Mouse (Mus musculus): ENCODE measurements around the gene Anks1. TPM values are rescaled to one million over a fixed set of nuclear protein-coding genes. Genes with fewer than 3 reads are reported as not detected.

The Anks1 gene
- polyA plus RNA-seq, 1 experiment from 2014 or later: 93.6 TPM

- no peaks in the 10 kb centered on the region for H3K9me3 ChIP-seq
- H3K27me3 ChIP-seq (replicated peaks): no peaks in the 10 kb centered on the region
- H3K27ac ChIP-seq: no peak within 1 kb of the TSS
- WGBS: 1% methylated on average over 55 of the region's 57 CpGs
- H3K9ac ChIP-seq: peak within 1 kb of the TSS; percentile 52
- peaks cover 4% of the 10 kb centered on the region; the same call in 1 of the 2 replicates for H3K4me1 ChIP-seq
- peak within 1 kb of the TSS; percentile 60 for H3K4me3 ChIP-seq
- H3K4me2 ChIP-seq (replicated peaks): peak within 1 kb of the TSS; percentile 100
- ATAC-seq (ENCODE audit: low FRiP score, low read depth): peak; percentile 92
- no peaks in the 10 kb centered on the region for H3K36me3 ChIP-seq
Measured at GRCm38 (mm10) chr17:28080045-28080816, 171.1 kb downstream of the Anks1 start, which contains the start of gene Tcp11. Tcp11 (minus strand) TSS chr17:28080639.

- Histone ChIP-seq H3K9ac (no peak overlapping the region), H3K27ac (no peak overlapping the region), H3K9me3 (no peaks in the 10 kb centered on the region), H3K4me1 (peaks cover 4% of the 10 kb centered on the region; the same call in 1 of the 2 replicates), H3K27me3 (replicated peaks) (no peaks in the 10 kb centered on the region), H3K4me2 (replicated peaks) (peak overlapping the region; percentile 100), H3K36me3 (no peaks in the 10 kb centered on the region), H3K4me3 (peak overlapping the region; percentile 60)
- no peak for ATAC-seq (ENCODE audit: low FRiP score, low read depth)
- 11% methylated on average over 9 of the region's 9 CpGs for WGBS
Measured at GRCm38 (mm10) chr17:28080817-28081165, 171.7 kb downstream of the Anks1 start.

- Histone ChIP-seq H3K4me1 (peaks cover 4% of the 10 kb centered on the region; the same call in 1 of the 2 replicates), H3K27ac (no peak overlapping the region), H3K9ac (no peak overlapping the region), H3K9me3 (no peaks in the 10 kb centered on the region), H3K36me3 (no peaks in the 10 kb centered on the region), H3K27me3 (replicated peaks) (no peaks in the 10 kb centered on the region), H3K4me3 (no peak overlapping the region), H3K4me2 (replicated peaks) (no peak overlapping the region)
- WGBS: 57% methylated on average over 9 of the region's 9 CpGs
- no peak for ATAC-seq (ENCODE audit: low FRiP score, low read depth)
Measured at GRCm38 (mm10) chr17:28081385-28081784, 172.3 kb downstream of the Anks1 start.

DNA sequence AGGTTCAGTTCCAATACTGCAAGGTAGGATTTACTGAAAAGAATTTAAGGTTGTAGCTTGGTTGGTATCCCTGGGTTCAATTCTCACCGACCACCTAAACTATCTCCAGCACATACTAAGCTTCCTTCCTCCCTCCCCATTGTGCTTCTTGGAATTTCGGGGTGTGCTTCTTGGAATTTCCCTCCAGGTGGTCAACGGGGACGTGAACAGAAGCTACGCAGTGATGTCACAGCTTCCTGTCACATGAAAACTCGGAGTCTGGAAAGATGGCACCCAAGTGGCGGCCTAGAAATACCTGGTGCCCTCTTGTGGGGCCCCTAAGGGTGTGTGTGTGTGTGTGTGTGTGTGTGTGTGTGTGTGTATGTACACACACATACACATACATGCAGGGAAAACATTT is 172.8 kb downstream of the Anks1 start:
- Histone ChIP-seq H3K4me2 (replicated peaks) (no peak overlapping the region), H3K4me3 (no peak overlapping the region), H3K4me1 (peaks cover 4% of the 10 kb centered on the region; the same call in 1 of the 2 replicates), H3K36me3 (no peaks in the 10 kb centered on the region), H3K9me3 (no peaks in the 10 kb centered on the region), H3K27me3 (replicated peaks) (no peaks in the 10 kb centered on the region), H3K9ac (no peak overlapping the region), H3K27ac (no peak overlapping the region)
- ATAC-seq (ENCODE audit: low FRiP score, low read depth): no peak
- 92% methylated on average over 7 of the region's 7 CpGs for WGBS

DNA sequence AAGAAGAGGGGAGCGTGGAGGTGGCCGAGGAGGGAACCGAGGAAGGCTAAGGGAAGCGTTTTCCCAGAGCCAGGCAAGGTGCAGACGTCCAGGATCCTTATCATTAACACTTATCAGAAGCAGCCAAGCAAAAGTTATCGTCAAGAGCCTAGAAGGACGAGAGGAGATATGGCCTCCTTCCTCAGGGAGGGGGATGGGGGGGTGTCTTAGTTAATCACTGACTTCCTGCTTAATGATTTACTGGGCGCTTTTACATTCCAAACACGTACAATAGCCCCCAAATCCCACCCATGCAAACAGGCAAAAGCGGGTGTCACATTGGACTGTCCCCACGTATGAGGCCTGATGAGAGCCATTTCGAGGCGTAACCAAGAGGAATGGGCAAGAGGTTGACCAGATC is 173.8 kb downstream of the Anks1 start:
- H3K4me1 ChIP-seq: peaks cover 4% of the 10 kb centered on the region; the same call in 1 of the 2 replicates
- H3K27me3 ChIP-seq (replicated peaks): no peaks in the 10 kb centered on the region
- H3K27ac ChIP-seq: no peak overlapping the region
- no peak overlapping the region for H3K9ac ChIP-seq
- H3K4me3 ChIP-seq: no peak overlapping the region
- no peak for ATAC-seq (ENCODE audit: low FRiP score, low read depth)
- no peaks in the 10 kb centered on the region for H3K36me3 ChIP-seq
- 69% methylated on average over 13 of the region's 13 CpGs for WGBS
- no peaks in the 10 kb centered on the region for H3K9me3 ChIP-seq
- no peak overlapping the region for H3K4me2 ChIP-seq (replicated peaks)

GRCm38 (mm10) chr17:28084395-28084905 is 175.3 kb downstream of the Anks1 start:
- WGBS: 24% methylated on average over 22 of the region's 22 CpGs
- no peak overlapping the region for H3K9ac ChIP-seq
- no peaks in the 10 kb centered on the region for H3K36me3 ChIP-seq
- H3K4me1 ChIP-seq: peaks cover 4% of the 10 kb centered on the region; the same call in 1 of the 2 replicates
- ATAC-seq (ENCODE audit: low FRiP score, low read depth): no peak
- H3K4me3 ChIP-seq: no peak overlapping the region
- no peaks in the 10 kb centered on the region for H3K27me3 ChIP-seq (replicated peaks)
- no peak overlapping the region for H3K4me2 ChIP-seq (replicated peaks)
- H3K27ac ChIP-seq: no peak overlapping the region
- no peaks in the 10 kb centered on the region for H3K9me3 ChIP-seq

- Histone ChIP-seq H3K27ac (no peak overlapping the region), H3K27me3 (replicated peaks) (no peaks in the 10 kb centered on the region), H3K4me1 (0 out of 2 replicates have a peak, but pooled peaks cover 4% of the 10 kb centered on the region), H3K4me3 (no peak overlapping the region), H3K36me3 (no peaks in the 10 kb centered on the region), H3K9ac (no peak overlapping the region), H3K9me3 (no peaks in the 10 kb centered on the region), H3K4me2 (replicated peaks) (peak overlapping the region; percentile 25)
- no peak for ATAC-seq (ENCODE audit: low FRiP score, low read depth)
- WGBS: 1% methylated on average over 16 of the region's 16 CpGs
Measured at GRCm38 (mm10) chr17:28084964-28085363, 175.9 kb downstream of the Anks1 start.

DNA sequence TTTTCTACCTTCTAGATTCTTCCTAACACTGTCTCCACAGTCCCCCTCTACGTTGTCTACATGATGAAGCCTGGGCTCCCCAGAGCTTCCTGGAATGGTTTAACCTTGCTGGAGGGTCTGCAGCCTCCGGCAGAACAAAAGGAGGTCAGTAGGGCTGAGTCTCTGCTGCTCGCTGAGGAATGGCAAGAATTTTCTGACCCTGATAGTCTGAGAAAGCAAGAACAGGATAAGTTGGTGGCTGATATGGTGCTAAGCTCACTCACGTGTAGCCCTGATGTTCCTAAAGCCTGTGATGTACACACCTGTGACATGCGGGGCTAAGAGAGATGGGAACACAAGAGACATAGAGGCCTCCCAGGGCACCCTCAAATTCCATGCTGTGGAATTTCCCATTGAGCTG is 178.3 kb downstream of the Anks1 start:
- Histone ChIP-seq H3K9ac (no peak overlapping the region), H3K4me1 (0 out of 2 replicates have a peak, but pooled peaks cover 4% of the 10 kb centered on the region)
- WGBS: 24% methylated on average over 5 of the region's 5 CpGs

GRCm38 (mm10) chr17:28088718-28089117 is 179.6 kb downstream of the Anks1 start:
- H3K27ac ChIP-seq: no peak overlapping the region
- H3K4me1 ChIP-seq: 0 out of 2 replicates have a peak, but pooled peaks cover 4% of the 10 kb centered on the region
- H3K9ac ChIP-seq: no peak overlapping the region
- ATAC-seq (ENCODE audit: low FRiP score, low read depth): no peak
- H3K9me3 ChIP-seq: no peaks in the 10 kb centered on the region
- H3K4me3 ChIP-seq: no peak overlapping the region
- H3K27me3 ChIP-seq (replicated peaks): no peaks in the 10 kb centered on the region
- H3K36me3 ChIP-seq: no peaks in the 10 kb centered on the region
- H3K4me2 ChIP-seq (replicated peaks): no peak overlapping the region
- WGBS: 86% methylated on average over 6 of the region's 6 CpGs

More for the DNA sequence above, 178.3 kb downstream of the Anks1 start:
- no peaks in the 10 kb centered on the region for H3K27me3 ChIP-seq (replicated peaks)
- no peak overlapping the region for H3K4me3 ChIP-seq
- ATAC-seq (ENCODE audit: low FRiP score, low read depth): no peak
- no peaks in the 10 kb centered on the region for H3K36me3 ChIP-seq
- no peaks in the 10 kb centered on the region for H3K9me3 ChIP-seq
- H3K4me2 ChIP-seq (replicated peaks): no peak overlapping the region
- no peak overlapping the region for H3K27ac ChIP-seq

GRCm38 (mm10) chr17:28092297-28092696 is 183.2 kb downstream of the Anks1 start:
- no peak for ATAC-seq (ENCODE audit: low FRiP score, low read depth)
- H3K4me2 ChIP-seq (replicated peaks): no peak overlapping the region
- no peak overlapping the region for H3K9ac ChIP-seq
- no peak overlapping the region for H3K27ac ChIP-seq
- no peaks in the 10 kb centered on the region for H3K4me1 ChIP-seq
- H3K36me3 ChIP-seq: no peaks in the 10 kb centered on the region
- no peak overlapping the region for H3K4me3 ChIP-seq
- WGBS: 82% methylated on average over 2 of the region's 2 CpGs
- no peaks in the 10 kb centered on the region for H3K27me3 ChIP-seq (replicated peaks)
- peaks cover 4% of the 10 kb centered on the region for H3K9me3 ChIP-seq

DNA sequence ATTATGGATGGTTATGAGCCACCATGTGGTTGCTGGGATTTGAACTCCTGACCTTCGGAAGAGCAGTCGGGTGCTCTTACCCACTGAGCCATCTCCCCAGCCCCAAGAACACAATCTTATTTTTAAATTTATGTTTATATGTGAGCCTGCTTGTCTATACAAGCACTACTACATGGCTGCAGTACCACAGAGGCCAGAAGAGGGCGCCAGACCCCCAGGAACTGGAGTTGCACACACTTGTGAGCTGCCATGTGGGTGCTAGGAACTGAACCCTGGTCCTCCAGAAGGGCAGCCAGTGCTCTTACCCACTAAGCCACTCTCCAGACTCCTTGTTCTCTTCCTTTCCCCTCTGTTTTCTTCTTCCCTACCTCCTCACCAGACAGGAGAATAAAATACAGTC is 184.7 kb downstream of the Anks1 start:
- ATAC-seq (ENCODE audit: low FRiP score, low read depth): no peak
- no peak overlapping the region for H3K9ac ChIP-seq

GRCm38 (mm10) chr17:28096418-28096817 is 187.3 kb downstream of the Anks1 start:
- Histone ChIP-seq H3K4me3 (no peak overlapping the region), H3K27ac (no peak overlapping the region), H3K4me1 (no peaks in the 10 kb centered on the region), H3K9ac (no peak overlapping the region), H3K36me3 (no peaks in the 10 kb centered on the region), H3K9me3 (peaks cover 4% of the 10 kb centered on the region), H3K27me3 (replicated peaks) (no peaks in the 10 kb centered on the region), H3K4me2 (replicated peaks) (no peak overlapping the region)
- ATAC-seq (ENCODE audit: low FRiP score, low read depth): no peak
- 89% methylated on average over 10 of the region's 10 CpGs for WGBS

More for the DNA sequence above, 184.7 kb downstream of the Anks1 start:
- Histone ChIP-seq H3K4me2 (replicated peaks) (no peak overlapping the region), H3K27ac (no peak overlapping the region), H3K4me1 (no peaks in the 10 kb centered on the region), H3K9me3 (peaks cover 4% of the 10 kb centered on the region), H3K27me3 (replicated peaks) (no peaks in the 10 kb centered on the region), H3K36me3 (no peaks in the 10 kb centered on the region), H3K4me3 (no peak overlapping the region)
- 84% methylated on average over 3 of the region's 3 CpGs for WGBS

All from neural tube, embryonic 12.5 days (tissue).